Comparison of ENCODE assay signal across 20 mouse cellular contexts in genomic region chr13:85359143-85359542, GRCm38 (mm10).
DNase-seq lines count a peak whose midpoint lies in the region; ATAC-seq and TF ChIP-seq lines count a peak whose summit lies in the region.
"Had no signal": no experiment of that assay in that cellular context is flagged by ENCODE, and none has a peak within 500 bp of the region (broad histone marks: within the 10 kb centered on the region; RNA-seq: fewer than 3 reads in every experiment).

No protein-coding gene starts in this region.

- no peak overlapping the region for H3K4me3 ChIP-seq in macrophage (ENCODE audit: inconsistent target)
- no peak overlapping the region for H3K4me3 ChIP-seq in forebrain, embryonic 15.5 days
- no peak overlapping the region for H3K4me3 ChIP-seq in forebrain, postnatal 0 days (ENCODE audit: low read depth, low read length)
- H3K4me3 ChIP-seq: heart, embryonic 10.5 days; hindbrain, embryonic 10.5 days; limb, embryonic 15.5 days; midbrain, embryonic 10.5 days had no signal

- ATAC-seq in activated CD4-positive, CD25-positive, alpha-beta regulatory T cell, adult 4 months, result peak; percentile 88
- ATAC-seq in forebrain, embryonic 15.5 days (replicated peaks), result no peak
- no peak for ATAC-seq in forebrain, postnatal 0 days
- ATAC-seq: hindbrain, postnatal 0 days; liver, postnatal 0 days had no signal

- WGBS in macrophage (ENCODE audit: missing documents), result 80% methylated on average over 6 of the region's 6 CpGs
- WGBS in forebrain, embryonic 15.5 days, result 94% methylated on average over 6 of the region's 6 CpGs
- WGBS in forebrain, postnatal 0 days, result 93% methylated on average over 6 of the region's 6 CpGs

- peak; percentile 73 for DNase-seq in 416B (ENCODE audit: low read depth)
- DNase-seq in CD4-positive, CD25-positive, alpha-beta regulatory T cell, adult 2 months (ENCODE audit: low read depth, low spot score), result peak; percentile 69
- no peak for DNase-seq in forebrain, postnatal 0 days
- no peak for DNase-seq in layer of hippocampus, adult 9-10 months (ENCODE audit: low spot score)
- DNase-seq: adrenal gland, postnatal 36 days; cerebellum, postnatal 10 days; kidney, adult 8-10 months; kidney, postnatal 25 days; liver, postnatal 0 days; lung, postnatal 36 days; retina, postnatal 1 day; thymus, postnatal 25 days had no signal

- H3K27me3 ChIP-seq in forebrain, embryonic 15.5 days, result no peaks in the 10 kb centered on the region
- H3K27me3 ChIP-seq in forebrain, postnatal 0 days (ENCODE audit: insufficient read depth, low read length), result no peaks in the 10 kb centered on the region
- H3K27me3 ChIP-seq: limb, embryonic 15.5 days had no signal

- TF ChIP-seq CTCF in forebrain, postnatal 0 days (IDR thresholded peaks at IDR 0.05; ENCODE audit: low read depth), result no peak

- H3K4me2 ChIP-seq in forebrain, embryonic 15.5 days (replicated peaks), result no peak overlapping the region
- H3K4me2 ChIP-seq in forebrain, postnatal 0 days (ENCODE audit: low read depth), result no peak overlapping the region
- H3K4me2 ChIP-seq: limb, embryonic 15.5 days had no signal

- H3K36me3 ChIP-seq in macrophage (ENCODE audit: inconsistent target), result no peaks in the 10 kb centered on the region
- no peaks in the 10 kb centered on the region for H3K36me3 ChIP-seq in forebrain, embryonic 15.5 days
- H3K36me3 ChIP-seq in forebrain, postnatal 0 days (ENCODE audit: insufficient read depth), result no peaks in the 10 kb centered on the region
- H3K36me3 ChIP-seq: heart, embryonic 10.5 days; hindbrain, embryonic 10.5 days; limb, embryonic 15.5 days; midbrain, embryonic 10.5 days had no signal

- no peak overlapping the region for H3K9ac ChIP-seq in forebrain, embryonic 15.5 days (replicated peaks)
- no peak overlapping the region for H3K9ac ChIP-seq in forebrain, postnatal 0 days
- H3K9ac ChIP-seq: limb, embryonic 15.5 days; liver, postnatal 0 days had no signal

- H3K9me3 ChIP-seq in forebrain, embryonic 15.5 days, result no peaks in the 10 kb centered on the region
- no peaks in the 10 kb centered on the region for H3K9me3 ChIP-seq in forebrain, postnatal 0 days (ENCODE audit: low read length)
- H3K9me3 ChIP-seq: heart, embryonic 10.5 days; hindbrain, embryonic 10.5 days; limb, embryonic 15.5 days; midbrain, embryonic 10.5 days had no signal

- H3K4me1 ChIP-seq in forebrain, embryonic 15.5 days, result no peaks in the 10 kb centered on the region
- H3K4me1 ChIP-seq in forebrain, postnatal 0 days (ENCODE audit: insufficient read depth), result no peaks in the 10 kb centered on the region
- H3K4me1 ChIP-seq: heart, embryonic 10.5 days; hindbrain, embryonic 10.5 days; limb, embryonic 15.5 days; midbrain, embryonic 10.5 days had no signal

- no peaks in the 10 kb centered on the region for H3K79me2 ChIP-seq in macrophage (ENCODE audit: inconsistent target)

- H3K27ac ChIP-seq in macrophage, result peak overlapping the region; percentile 32; the same call in 1 of the 2 replicates
- no peak overlapping the region for H3K27ac ChIP-seq in forebrain, embryonic 15.5 days (replicated peaks)
- no peak overlapping the region for H3K27ac ChIP-seq in forebrain, postnatal 0 days (ENCODE audit: low read depth, low read length)
- H3K27ac ChIP-seq: heart, embryonic 10.5 days; hindbrain, embryonic 10.5 days; hindbrain, postnatal 0 days; limb, embryonic 15.5 days; midbrain, embryonic 10.5 days had no signal

Comparison
In these comparisons a context has a peak if more than half of its experiments do, and no peak if none do; other contexts are left out.
1. DNase-seq: peak in 416B (single experiment) and CD4-positive, CD25-positive, alpha-beta regulatory T cell, adult 2 months (single experiment); none in forebrain, postnatal 0 days (single experiment) and layer of hippocampus, adult 9-10 months (single experiment).